Mouse (Mus musculus) CH12.LX (cell line): ENCODE measurements around the gene Shisa7. TPM values are rescaled to one million over a fixed set of nuclear protein-coding genes. Genes with fewer than 3 reads are reported as not detected.

Source experiments
- DNase-seq: peaks from one replicate; pipeline ENCODE4 v3.0.0-alpha.2; 2013; ENCODE audit errors: extremely low read depth
- H3K27ac ChIP-seq: 2 replicates; pipeline ENCODE4 v1.5.1; 2012; ENCODE audit warnings: low read depth, mild to moderate bottlenecking, control low read depth, moderate library complexity; ENCODE audit not compliant: insufficient read depth
- H3K27me3 ChIP-seq: replicated peaks from 2 replicates; pipeline ENCODE3; 2012; ENCODE audit warnings: inconsistent platforms
- H3K36me3 ChIP-seq, 2 experiments: replicated peaks in 1 of 2; 2 replicates each; pipeline versions ENCODE3 to v1.6.1; 2012; ENCODE audit warnings: inconsistent platforms in 1 of 2, low read length in 1 of 2, mild to moderate bottlenecking in 1 of 2, mixed read lengths in 1 of 2, moderate library complexity in 1 of 2; ENCODE audit not compliant: control insufficient read depth in 1 of 2, insufficient read depth in 1 of 2
- H3K4me1 ChIP-seq, 2 experiments: 2 replicates each; pipeline ENCODE4 v1.6.1; 2012; ENCODE audit warnings: inconsistent platforms in 1 of 2, moderate library complexity in 1 of 2; ENCODE audit not compliant: insufficient read depth in 2 of 2, control insufficient read depth in 1 of 2
- H3K4me2 ChIP-seq: 2 replicates; pipeline ENCODE4 v1.6.1; 2012; ENCODE audit warnings: low read depth, mild to moderate bottlenecking, control low read depth; ENCODE audit not compliant: poor library complexity, insufficient read depth, severe bottlenecking
- H3K4me3 ChIP-seq, 3 experiments: fragments of 150-350 bp in 1 of 3; sonication (generic) in 1 of 3; replicated peaks in 1 of 3; 2 replicates each; pipeline versions ENCODE3 to v1.5.1; 2011 to 2012; ENCODE audit warnings: low read depth in 2 of 3, low read length in 2 of 3, mild to moderate bottlenecking in 2 of 3, moderate library complexity in 2 of 3, control low read depth in 1 of 3, improper control_type of control experiment in 1 of 3, inconsistent platforms in 1 of 3, mixed read lengths in 1 of 3; ENCODE audit not compliant: poor library complexity in 1 of 3
- H3K79me2 ChIP-seq: replicated peaks from 2 replicates; pipeline ENCODE4 v1.6.1; 2012; ENCODE audit warnings: mild to moderate bottlenecking, moderate library complexity; ENCODE audit not compliant: control insufficient read depth, poor library complexity, insufficient read depth, severe bottlenecking; ENCODE audit errors: extremely low read depth
- H3K9ac ChIP-seq: 2 replicates; pipeline ENCODE4 v1.6.1; 2012; ENCODE audit warnings: low read depth, mild to moderate bottlenecking, control low read depth, moderate library complexity; ENCODE audit not compliant: insufficient read depth
- H3K9me3 ChIP-seq: replicated peaks from 2 replicates; pipeline ENCODE3; 2012; ENCODE audit warnings: low read length, inconsistent platforms, mixed read lengths
- BHLHE40 ChIP-seq: IDR thresholded peaks from 2 replicates; pipeline ENCODE4 v1.6.1; 2011; ENCODE audit warnings: mild to moderate bottlenecking, low read depth, low read length, improper control_type of control experiment
- CHD2 ChIP-seq: IDR thresholded peaks from 2 replicates; pipeline ENCODE4 v1.6.1; 2011; ENCODE audit warnings: low read length, improper control_type of control experiment
- CTCF ChIP-seq, 2 experiments: IDR thresholded peaks in 1 of 2; conservative IDR thresholded peaks in 1 of 2; 2 replicates each; pipeline ENCODE4 v1.5.1; 2011 to 2012; ENCODE audit warnings: low read depth in 2 of 2, low read length in 2 of 2, improper control_type of control experiment in 1 of 2, inconsistent platforms in 1 of 2, mild to moderate bottlenecking in 1 of 2, moderate library complexity in 1 of 2
- E2F4 ChIP-seq: IDR thresholded peaks from 2 replicates; pipeline ENCODE4 v1.6.1; 2011; ENCODE audit warnings: low read depth, low read length, improper control_type of control experiment; ENCODE audit not compliant: insufficient replicate concordance
- ELF1 ChIP-seq: IDR thresholded peaks from 2 replicates; pipeline ENCODE4 v1.6.1; 2014; ENCODE audit warnings: low read depth, mild to moderate bottlenecking, inconsistent platforms, low read length, improper control_type of control experiment
- EP300 ChIP-seq: IDR thresholded peaks from 2 replicates; pipeline ENCODE4 v1.6.1; 2011; ENCODE audit warnings: low read length, improper control_type of control experiment
- GABPA ChIP-seq: IDR thresholded peaks from 2 replicates; pipeline ENCODE4 v1.6.1; 2012; ENCODE audit warnings: low read depth, low read length, improper control_type of control experiment, inconsistent platforms; ENCODE audit not compliant: insufficient replicate concordance
- IRF4 ChIP-seq: IDR thresholded peaks from 2 replicates; pipeline ENCODE4 v1.6.1; 2014; ENCODE audit warnings: low read depth, mild to moderate bottlenecking, inconsistent platforms, low read length, improper control_type of control experiment
- JUND ChIP-seq: conservative IDR thresholded peaks from 2 replicates; pipeline ENCODE4 v1.6.1; 2011; ENCODE audit warnings: low read depth, low read length, improper control_type of control experiment
- MAZ ChIP-seq: IDR thresholded peaks from 2 replicates; pipeline ENCODE4 v1.6.1; 2012; ENCODE audit warnings: low read depth, mild to moderate bottlenecking, inconsistent platforms, low read length, improper control_type of control experiment, moderate library complexity
- MEF2A ChIP-seq: IDR thresholded peaks from 2 replicates; pipeline ENCODE4 v1.6.1; 2014; ENCODE audit warnings: low read depth, mild to moderate bottlenecking, inconsistent platforms, low read length, improper control_type of control experiment, borderline replicate concordance
- PAX5 ChIP-seq: IDR thresholded peaks from 2 replicates; pipeline ENCODE4 v1.6.1; 2012; ENCODE audit warnings: low read length, inconsistent platforms, mixed read lengths
- RAD21 ChIP-seq: IDR thresholded peaks from 2 replicates; pipeline ENCODE4 v1.6.1; 2011; ENCODE audit warnings: low read depth, mild to moderate bottlenecking, low read length, improper control_type of control experiment, moderate library complexity
- RCOR1 ChIP-seq: conservative IDR thresholded peaks from 2 replicates; pipeline ENCODE4 v1.6.1; 2012; ENCODE audit warnings: low read depth, mild to moderate bottlenecking, inconsistent platforms, low read length, improper control_type of control experiment
- SMC3 ChIP-seq: IDR thresholded peaks from 2 replicates; pipeline ENCODE4 v1.6.1; 2011; ENCODE audit warnings: low read depth, low read length, improper control_type of control experiment
- TCF12 ChIP-seq: IDR thresholded peaks from 2 replicates; pipeline ENCODE4 v1.6.1; 2014; ENCODE audit warnings: low read depth, mild to moderate bottlenecking, inconsistent platforms, low read length, improper control_type of control experiment
- USF1 ChIP-seq: IDR thresholded peaks from 2 replicates; pipeline ENCODE4 v1.6.1; 2014; ENCODE audit warnings: low read depth, mild to moderate bottlenecking, inconsistent platforms, low read length, improper control_type of control experiment
- USF2 ChIP-seq: conservative IDR thresholded peaks from 2 replicates; pipeline ENCODE4 v1.6.1; 2011; ENCODE audit warnings: low read depth, low read length, improper control_type of control experiment
- ZC3H11A ChIP-seq: IDR thresholded peaks from 2 replicates; pipeline ENCODE4 v1.6.1; 2012; ENCODE audit warnings: low read depth, mild to moderate bottlenecking, inconsistent platforms, low read length, improper control_type of control experiment
- ZKSCAN1 ChIP-seq: IDR thresholded peaks from 2 replicates; pipeline ENCODE4 v1.6.1; 2012; ENCODE audit warnings: low read depth, inconsistent platforms, low read length, improper control_type of control experiment, borderline replicate concordance
- ZMIZ1 ChIP-seq: IDR thresholded peaks from 2 replicates; pipeline ENCODE4 v1.6.1; 2012; ENCODE audit warnings: low read depth, mild to moderate bottlenecking, inconsistent platforms, low read length, improper control_type of control experiment
- dilution Hi-C: fragments of 300-500 bp; cut with MboI; formaldehyde crosslinking; loops from 2 replicates; pipeline ENCODE4 v1.14.3; 2020; ENCODE audit warnings: low sequenced_read_pairs; ENCODE audit not compliant: extremely low pct_unique_long_range_greater_than_20kb, extremely low pct_ligation_motif_present
- in situ Hi-C: fragments of 300-500 bp; cut with MboI; formaldehyde crosslinking; loops from 3 replicates; pipeline ENCODE4 v1.14.3; 2019; ENCODE audit warnings: low sequenced_read_pairs, low pct_ligation_motif_present, low pct_unique_long_range_greater_than_20kb, mixed read lengths
- polyA plus RNA-seq: library from polyadenylated mRNA; unstranded; fragments of >175 nt; gene quantifications from 2 replicates; pipeline ENCODE4 v1.2.1, GENCODE M21; 2012; ENCODE audit warnings: low read depth; ENCODE audit not compliant: insufficient read length
- total RNA-seq, 2 experiments: library from RNA; depleted of rRNA; stranded (reverse); fragments of 300-350 nt in 1 of 2; fragments of >200 nt in 1 of 2; gene quantifications; 2 replicates each; pipeline ENCODE4 v1.2.3; 2012 to 2014

Shisa7 gene
- total and polyA plus RNA-seq, 3 experiments: not detected

- dilution Hi-C loops (no loop called here), in situ Hi-C loops (no loop called here)
- Histone ChIP-seq H3K4me1 (peaks cover 8 to 12% of the 10 kb centered on the region in 2 experiments), H3K9ac (no peak overlapping the region), H3K27me3 (no peaks in the 10 kb centered on the region), H3K4me2 (no peak overlapping the region), H3K36me3 (no peaks in the 10 kb centered on the region), H3K79me2 (no peaks in the 10 kb centered on the region), H3K9me3 (no peaks in the 10 kb centered on the region), H3K27ac (no peak overlapping the region), H3K4me3 (no peak overlapping the region)
- no peak for DNase-seq
- TF ChIP-seq RCOR1 (no peak), CTCF (conservative IDR thresholded peaks at IDR 0.05 in 1 of 2, IDR thresholded peaks at IDR 0.05 in 1 of 2; ENCODE audit: low read depth in 2 of 2, low read length in 2 of 2) (no peak), USF2 (no peak), EP300 (no peak), ZMIZ1 (no peak), JUND (no peak), E2F4 (no peak), RAD21 (no peak), GABPA (no peak), USF1 (no peak)
These were observed 4.9 kb upstream of the Shisa7 start for GRCm38 (mm10) chr7:4849372-4849771.

- H3K9me3 ChIP-seq: no peaks in the 10 kb centered on the region
- dilution Hi-C loops (no loop called here), in situ Hi-C loops (no loop called here)
- no peaks in the 10 kb centered on the region for H3K79me2 ChIP-seq
- peaks cover 32% of the 10 kb centered on the region for H3K27me3 ChIP-seq
- H3K4me1 ChIP-seq: peaks cover 7 to 18% of the 10 kb centered on the region in 2 experiments
- no peak overlapping the region for H3K27ac ChIP-seq
- no peak overlapping the region for H3K4me3 ChIP-seq
- no peaks in the 10 kb centered on the region for H3K36me3 ChIP-seq
- no peak overlapping the region for H3K9ac ChIP-seq
- DNase-seq: no peak
- no peak for TF ChIP-seq RAD21
- TF ChIP-seq USF1: no peak
- TF ChIP-seq ZC3H11A: no peak
- no peak for TF ChIP-seq ZKSCAN1
- TF ChIP-seq TCF12: no peak
- no peak for TF ChIP-seq IRF4
- no peak for TF ChIP-seq USF2
- TF ChIP-seq ELF1: no peak
- TF ChIP-seq PAX5: no peak
- no peak for TF ChIP-seq CHD2
- TF ChIP-seq SMC3: no peak
- no peak for TF ChIP-seq MAZ
- no peak for TF ChIP-seq BHLHE40
- no peak for TF ChIP-seq MEF2A
- H3K4me2 ChIP-seq: no peak overlapping the region
These were observed 417 bp upstream of the Shisa7 start for GRCm38 (mm10) chr7:4844917-4845309.
